In the genomic region with DNA sequence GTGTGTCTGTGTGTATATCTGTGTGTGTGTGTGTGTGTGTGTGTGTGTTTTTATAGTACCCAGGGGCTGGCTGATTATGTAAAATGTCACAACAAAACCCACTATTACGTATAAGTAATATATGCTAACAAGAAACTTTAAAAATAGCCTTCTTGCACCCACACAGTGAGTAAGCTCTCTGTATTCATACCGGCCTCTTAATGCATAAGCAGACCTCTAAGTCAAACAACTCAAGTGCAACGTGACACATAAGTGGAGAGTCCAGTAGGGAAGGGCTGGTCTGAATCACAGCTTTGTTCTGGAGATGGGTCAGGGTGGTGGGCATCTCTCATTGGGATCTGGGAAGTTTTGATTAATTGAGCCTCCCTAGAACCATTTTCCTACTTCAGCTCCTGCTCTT, we compare ENCODE assay signal across 17 mouse cellular contexts.
"Had no signal": no experiment of that assay in that cellular context is flagged by ENCODE, and none has a peak within 500 bp of the region (broad histone marks: within the 10 kb centered on the region; RNA-seq: fewer than 3 reads in every experiment).

No protein-coding gene starts in this region.

- ATAC-seq: intestine, postnatal 0 days; liver, embryonic 12.5 days had no signal

- H3K4me3 ChIP-seq: layer of hippocampus, adult 2 months; limb, embryonic 10.5 days; limb, embryonic 13.5 days; liver, embryonic 12.5 days; liver, embryonic 15.5 days; neural tube, embryonic 12.5 days; neural tube, embryonic 15.5 days had no signal

- H3K27me3 ChIP-seq: limb, embryonic 13.5 days; liver, embryonic 12.5 days; liver, embryonic 15.5 days; neural tube, embryonic 12.5 days had no signal

- H3K9me3 ChIP-seq: limb, embryonic 10.5 days; limb, embryonic 13.5 days; liver, embryonic 12.5 days; liver, embryonic 15.5 days; neural tube, embryonic 12.5 days; neural tube, embryonic 15.5 days had no signal

- H3K4me1 ChIP-seq: liver, embryonic 12.5 days; liver, embryonic 15.5 days had no signal

- H3K4me2 ChIP-seq: limb, embryonic 13.5 days; liver, embryonic 12.5 days; liver, embryonic 15.5 days; midbrain, embryonic 11.5 days; neural tube, embryonic 12.5 days; neural tube, embryonic 15.5 days had no signal

- H3K36me3 ChIP-seq: limb, embryonic 10.5 days; limb, embryonic 13.5 days; liver, embryonic 12.5 days; liver, embryonic 15.5 days; neural tube, embryonic 12.5 days; neural tube, embryonic 15.5 days had no signal

- H3K27ac ChIP-seq: kidney, postnatal 0 days; layer of hippocampus, adult 2 months; limb, embryonic 13.5 days; liver, embryonic 12.5 days; liver, embryonic 15.5 days; neural tube, embryonic 12.5 days; neural tube, embryonic 15.5 days had no signal

- H3K9ac ChIP-seq: limb, embryonic 13.5 days; liver, embryonic 12.5 days; liver, embryonic 15.5 days; neural tube, embryonic 12.5 days; neural tube, embryonic 15.5 days had no signal

- DNase-seq: kidney, adult 2 months; kidney, postnatal 25 days; layer of hippocampus, adult 9-11 months; liver; midbrain, embryonic 14.5 days; thymus, adult 2 months; thymus, postnatal 25 days had no signal
